Mouse (Mus musculus) midbrain, embryonic 13.5 days (tissue): ENCODE results near the gene Evi2a. TPM values are rescaled to one million over a fixed set of nuclear protein-coding genes. Genes with fewer than 3 reads are reported as not detected.
A peak's percentile ranks its signal among the peaks of the same experiment; 100 is the strongest.

Experiments
- ATAC-seq: fragments of 200-750 bp; cut with Nextera tagmentation; 2 replicates; pipeline ENCODE4 v1.8.0; 2017; ENCODE audit warnings: mild to moderate bottlenecking, moderate TSS enrichment, moderate library complexity
- H3K27ac ChIP-seq: fragments of 300-500 bp; sonication (generic); 2 replicates; pipeline ENCODE4 v1.5.1; 2015; ENCODE audit warnings: inconsistent platforms, mild to moderate bottlenecking, moderate library complexity
- H3K27me3 ChIP-seq: fragments of 300-500 bp; sonication (generic); 2 replicates; pipeline ENCODE4 v1.6.1; 2015; ENCODE audit warnings: mild to moderate bottlenecking, inconsistent platforms
- H3K36me3 ChIP-seq: fragments of 300-500 bp; sonication (generic); 2 replicates; pipeline ENCODE4 v1.6.1; 2015; ENCODE audit warnings: mild to moderate bottlenecking, inconsistent platforms
- H3K4me1 ChIP-seq: fragments of 300-500 bp; sonication (generic); replicated peaks from 2 replicates; pipeline ENCODE4 v1.6.1; 2015; ENCODE audit warnings: inconsistent platforms
- H3K4me2 ChIP-seq: fragments of 300-500 bp; sonication (generic); replicated peaks from 2 replicates; pipeline ENCODE4 v1.6.1; 2015; ENCODE audit warnings: moderate library complexity, mild to moderate bottlenecking, inconsistent platforms
- H3K4me3 ChIP-seq: fragments of 300-500 bp; sonication (generic); replicated peaks from 2 replicates; pipeline ENCODE4 v1.5.1; 2015; ENCODE audit warnings: mild to moderate bottlenecking, inconsistent platforms
- H3K9ac ChIP-seq: fragments of 300-500 bp; sonication (generic); replicated peaks from 2 replicates; pipeline ENCODE4 v1.6.1; 2015; ENCODE audit warnings: mild to moderate bottlenecking, inconsistent platforms
- H3K9me3 ChIP-seq: fragments of 300-500 bp; sonication (generic); 2 replicates; pipeline ENCODE4 v1.6.1; 2016; ENCODE audit warnings: mild to moderate bottlenecking, inconsistent platforms
- WGBS: fragments of 180-500 bp; shearing (Covaris S2); methylation state at CpG from one replicate; pipeline ENCODE4 v1.1.7; 2015; 5-methylcytosine and 5-hydroxymethylcytosine counted together
- polyA plus RNA-seq: library from polyadenylated mRNA; unstranded; fragments of >200 nt; fragmentation: Nextera tagmentation; extraction: Ambion mirVana; gene quantifications from 2 replicates; pipeline ENCODE4 v1.2.1, GENCODE M21; 2015

Evi2a gene
- polyA plus RNA-seq, 1 experiment from 2014 or later, result 2.1 TPM

GRCm38 (mm10) chr11:79522944-79523343 lies 7.5 kb downstream of the Evi2a start:
- WGBS, result 83% methylated on average over 1 of the region's 1 CpGs
- no peak for ATAC-seq

GRCm38 (mm10) chr11:79521930-79522329 lies 8.5 kb downstream of the Evi2a start:
- Histone ChIP-seq H3K4me3 (no peak overlapping the region), H3K9ac (no peak overlapping the region), H3K27me3 (no peaks in the 10 kb centered on the region), H3K27ac (no peak overlapping the region), H3K4me2 (no peak overlapping the region), H3K4me1 (0 out of 2 replicates have a peak, but pooled peaks cover 3% of the 10 kb centered on the region), H3K36me3 (peaks cover 6% of the 10 kb centered on the region; the same call in 1 of the 2 replicates), H3K9me3 (no peaks in the 10 kb centered on the region)
- no peak for ATAC-seq

More at GRCm38 (mm10) chr11:79522944-79523343, 7.5 kb downstream of the Evi2a start:
- Histone ChIP-seq H3K4me2 (no peak overlapping the region), H3K4me1 (0 out of 2 replicates have a peak, but pooled peaks cover 3% of the 10 kb centered on the region), H3K36me3 (peaks cover 6% of the 10 kb centered on the region; the same call in 1 of the 2 replicates), H3K27ac (no peak overlapping the region), H3K4me3 (no peak overlapping the region), H3K9me3 (no peaks in the 10 kb centered on the region), H3K9ac (no peak overlapping the region), H3K27me3 (no peaks in the 10 kb centered on the region)

DNA sequence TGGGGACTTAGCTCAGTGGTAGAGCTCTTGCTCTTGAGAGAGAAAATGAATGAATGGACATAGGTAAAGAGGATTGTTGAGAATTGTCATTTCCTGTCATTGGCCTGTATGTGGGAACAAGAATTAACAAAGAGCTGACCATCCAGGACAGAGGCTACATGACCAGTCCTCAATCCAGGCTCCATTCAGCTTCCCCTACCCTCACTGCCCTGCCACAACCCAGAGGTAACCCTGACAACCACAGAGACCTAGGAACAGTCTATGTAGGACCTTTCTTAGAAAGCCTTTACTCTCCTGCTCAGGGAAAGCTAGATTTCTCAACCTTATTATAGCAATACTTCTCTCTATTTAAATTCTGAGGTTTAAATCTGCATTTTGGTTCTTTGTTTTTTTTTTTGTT lies 9.6 kb downstream of the Evi2a start:
- ATAC-seq, result no peak
- Histone ChIP-seq H3K36me3 (peaks cover 6% of the 10 kb centered on the region; the same call in 1 of the 2 replicates), H3K4me1 (0 out of 2 replicates have a peak, but pooled peaks cover 3% of the 10 kb centered on the region), H3K9ac (no peak overlapping the region), H3K9me3 (no peaks in the 10 kb centered on the region), H3K4me3 (no peak overlapping the region), H3K4me2 (no peak overlapping the region), H3K27ac (no peak overlapping the region), H3K27me3 (no peaks in the 10 kb centered on the region)

DNA sequence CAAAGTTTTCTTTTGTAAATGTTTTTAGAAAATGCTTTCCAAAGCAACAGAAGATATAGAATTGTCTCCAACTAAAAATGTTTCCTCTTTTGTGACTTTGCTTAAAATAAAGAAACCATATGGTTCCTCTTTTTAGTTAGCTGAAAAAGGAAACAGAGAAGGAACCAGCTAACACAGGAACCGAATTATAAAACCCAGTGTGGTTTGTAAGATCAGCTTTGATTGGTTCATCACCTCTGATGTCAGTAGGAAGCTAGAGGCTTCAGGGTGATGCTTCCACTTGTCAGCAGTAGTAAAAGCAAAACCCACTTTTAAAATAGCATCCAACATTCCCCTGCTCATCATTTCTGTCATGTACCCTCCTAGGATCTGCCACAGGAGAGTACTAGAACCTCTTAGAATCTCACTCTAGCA lies 10.5 kb downstream of the Evi2a start:
- 0 out of 2 replicates have a peak, but pooled peaks cover 3% of the 10 kb centered on the region for H3K4me1 ChIP-seq
- no peak for ATAC-seq
- no peaks in the 10 kb centered on the region for H3K9me3 ChIP-seq
- H3K4me3 ChIP-seq, result no peak overlapping the region
- H3K36me3 ChIP-seq, result peaks cover 4% of the 10 kb centered on the region; the same call in 1 of the 2 replicates
- H3K4me2 ChIP-seq, result no peak overlapping the region
- WGBS, result 79% methylated on average over 1 of the region's 1 CpGs
- no peak overlapping the region for H3K27ac ChIP-seq
- H3K27me3 ChIP-seq, result no peaks in the 10 kb centered on the region
- no peak overlapping the region for H3K9ac ChIP-seq

GRCm38 (mm10) chr11:79519299-79519698 lies 11.1 kb downstream of the Evi2a start:
- no peaks in the 10 kb centered on the region for H3K27me3 ChIP-seq
- H3K4me2 ChIP-seq, result no peak overlapping the region
- no peak overlapping the region for H3K27ac ChIP-seq
- H3K9ac ChIP-seq, result no peak overlapping the region
- H3K4me3 ChIP-seq, result no peak overlapping the region
- H3K4me1 ChIP-seq, result 0 out of 2 replicates have a peak, but pooled peaks cover 3% of the 10 kb centered on the region
- WGBS, result 85% methylated on average over 6 of the region's 6 CpGs
- no peaks in the 10 kb centered on the region for H3K36me3 ChIP-seq
- ATAC-seq, result no peak
- no peaks in the 10 kb centered on the region for H3K9me3 ChIP-seq

DNA sequence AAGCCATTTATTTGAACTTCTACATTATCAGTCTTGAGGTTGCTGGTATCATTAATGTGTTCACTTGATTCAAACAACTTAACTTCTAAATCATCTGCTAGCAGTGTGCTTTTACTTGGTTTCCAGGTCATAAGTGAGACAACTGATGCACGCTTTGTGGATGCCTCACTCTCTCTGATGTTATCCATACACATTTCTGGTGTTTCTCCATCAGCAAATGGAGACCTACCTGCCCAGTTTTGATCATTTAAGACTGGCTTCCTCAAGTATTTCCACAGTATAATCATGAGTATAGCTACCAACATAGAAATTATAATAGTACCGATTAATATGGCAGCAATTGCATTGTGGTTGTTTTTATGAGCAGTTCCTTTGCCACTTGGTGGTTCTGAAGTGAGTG lies 14.6 kb downstream of the Evi2a start:
- no peak for ATAC-seq
- no peaks in the 10 kb centered on the region for H3K27me3 ChIP-seq
- no peak overlapping the region for H3K4me3 ChIP-seq
- no peaks in the 10 kb centered on the region for H3K36me3 ChIP-seq
- 0 out of 2 replicates have a peak, but pooled peaks cover 3% of the 10 kb centered on the region for H3K4me1 ChIP-seq
- H3K27ac ChIP-seq, result no peak overlapping the region
- 98% methylated on average over 2 of the region's 2 CpGs for WGBS
- no peak overlapping the region for H3K4me2 ChIP-seq
- H3K9me3 ChIP-seq, result no peaks in the 10 kb centered on the region
- H3K9ac ChIP-seq, result no peak overlapping the region

GRCm38 (mm10) chr11:79515331-79515730 lies 15.1 kb downstream of the Evi2a start:
- ATAC-seq, result no peak
- no peaks in the 10 kb centered on the region for H3K9me3 ChIP-seq
- H3K4me1 ChIP-seq, result 0 out of 2 replicates have a peak, but pooled peaks cover 3% of the 10 kb centered on the region
- no peak overlapping the region for H3K27ac ChIP-seq
- H3K4me3 ChIP-seq, result no peak overlapping the region
- H3K4me2 ChIP-seq, result no peak overlapping the region
- H3K36me3 ChIP-seq, result no peaks in the 10 kb centered on the region
- no peak overlapping the region for H3K9ac ChIP-seq
- WGBS, result 88% methylated on average over 6 of the region's 6 CpGs
- no peaks in the 10 kb centered on the region for H3K27me3 ChIP-seq

DNA sequence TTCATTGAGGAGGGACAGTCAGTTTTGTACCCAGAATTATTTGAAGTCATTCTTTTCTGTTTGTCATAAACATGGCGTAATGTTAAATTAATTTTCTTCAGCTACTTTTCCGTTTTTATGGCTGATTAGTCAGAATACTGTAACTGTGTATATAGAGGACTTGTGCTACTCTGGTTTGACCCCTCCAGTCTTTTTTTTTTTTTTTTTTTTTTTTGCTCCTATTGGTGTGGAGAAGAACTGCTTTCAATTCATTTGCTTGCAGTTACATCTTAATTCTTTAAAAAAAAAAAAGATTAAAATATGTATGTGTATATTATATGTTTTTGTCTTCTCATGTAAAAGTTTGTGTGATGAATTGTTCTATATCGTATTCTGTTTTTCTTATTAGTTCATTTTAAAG lies 18.4 kb downstream of the Evi2a start:
- no peaks in the 10 kb centered on the region for H3K27me3 ChIP-seq
- H3K9ac ChIP-seq, result no peak overlapping the region
- H3K4me2 ChIP-seq, result no peak overlapping the region
- H3K4me1 ChIP-seq, result no peaks in the 10 kb centered on the region
- WGBS, result 95% methylated on average over 3 of the region's 3 CpGs
- no peak overlapping the region for H3K27ac ChIP-seq
- no peaks in the 10 kb centered on the region for H3K9me3 ChIP-seq
- H3K36me3 ChIP-seq, result no peaks in the 10 kb centered on the region
- H3K4me3 ChIP-seq, result no peak overlapping the region
- ATAC-seq, result no peak

DNA sequence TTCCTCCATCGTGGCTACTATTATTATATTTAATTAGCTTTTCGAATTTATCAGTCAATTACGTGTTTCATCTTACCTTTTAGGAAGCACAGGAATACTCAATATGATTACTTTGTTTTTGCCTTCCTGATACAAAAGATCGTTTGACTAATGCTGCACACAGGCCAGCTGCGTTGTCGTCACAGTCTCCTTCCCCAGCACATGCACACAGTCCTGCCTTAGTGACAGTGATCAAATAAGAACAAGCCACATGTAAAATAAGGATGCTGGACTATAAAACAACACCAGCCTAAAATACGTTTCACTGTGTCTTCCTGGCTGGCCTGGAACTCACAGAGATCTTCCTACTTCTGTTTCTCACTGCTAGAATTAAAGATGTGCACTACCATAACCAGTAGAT lies 25.9 kb downstream of the Evi2a start:
- H3K9me3 ChIP-seq, result no peaks in the 10 kb centered on the region
- ATAC-seq, result no peak
- no peak overlapping the region for H3K27ac ChIP-seq
- H3K4me1 ChIP-seq, result peaks cover 16% of the 10 kb centered on the region
- 66% methylated on average over 7 of the region's 7 CpGs for WGBS
- no peak overlapping the region for H3K4me2 ChIP-seq
- H3K9ac ChIP-seq, result no peak overlapping the region
- H3K36me3 ChIP-seq, result no peaks in the 10 kb centered on the region
- H3K27me3 ChIP-seq, result no peaks in the 10 kb centered on the region
- H3K4me3 ChIP-seq, result no peak overlapping the region

- peak; percentile 55; the same call in 1 of the 2 replicates for ATAC-seq
- H3K4me2 ChIP-seq, result peak within 1 kb of the TSS; percentile 20; the same call in 1 of the 2 replicates
- H3K4me3 ChIP-seq, result no peak within 1 kb of the TSS
- 17% methylated on average over 8 of the region's 8 CpGs for WGBS
- H3K4me1 ChIP-seq, result peaks cover 16% of the 10 kb centered on the region
- no peaks in the 10 kb centered on the region for H3K36me3 ChIP-seq
- no peaks in the 10 kb centered on the region for H3K9me3 ChIP-seq
- H3K9ac ChIP-seq, result no peak within 1 kb of the TSS
- H3K27me3 ChIP-seq, result no peaks in the 10 kb centered on the region
- peak within 1 kb of the TSS; percentile 58 for H3K27ac ChIP-seq
Observed at GRCm38 (mm10) chr11:79503845-79504244, 26.6 kb downstream of the Evi2a start, which contains the start of gene Omg. Gene Omg (minus strand): TSS chr11:79504084.

DNA sequence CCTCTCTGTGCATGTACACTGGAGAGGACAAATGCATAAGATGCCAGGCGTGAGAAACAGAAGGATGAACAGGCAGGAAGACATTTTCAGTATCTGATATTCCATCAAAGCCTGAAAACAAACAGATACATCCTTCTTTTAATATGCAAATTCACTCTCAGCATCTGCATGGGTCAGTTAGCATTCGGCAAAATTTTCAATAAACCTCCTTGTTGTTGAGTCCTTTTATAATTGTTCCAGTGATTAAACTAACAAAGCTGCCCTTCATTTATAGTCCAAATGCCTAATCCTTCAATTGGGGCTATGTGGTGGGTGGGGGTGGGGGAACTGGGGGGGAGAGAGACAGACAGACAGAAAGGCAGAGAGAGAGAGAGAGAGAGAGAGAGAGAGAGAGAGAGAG lies 27.5 kb downstream of the Evi2a start:
- no peak for ATAC-seq
- Histone ChIP-seq H3K9me3 (no peaks in the 10 kb centered on the region), H3K4me3 (no peak overlapping the region), H3K27ac (peak overlapping the region; percentile 64; the same call in 1 of the 2 replicates), H3K9ac (no peak overlapping the region), H3K36me3 (no peaks in the 10 kb centered on the region), H3K27me3 (no peaks in the 10 kb centered on the region), H3K4me2 (no peak overlapping the region), H3K4me1 (peaks cover 16% of the 10 kb centered on the region)
- WGBS, result 19% methylated on average over 2 of the region's 2 CpGs

GRCm38 (mm10) chr11:79494976-79495800 lies 35.2 kb downstream of the Evi2a start:
- WGBS, result 74% methylated on average over 10 of the region's 10 CpGs
- Histone ChIP-seq H3K9me3 (no peaks in the 10 kb centered on the region), H3K27me3 (no peaks in the 10 kb centered on the region), H3K4me3 (no peak overlapping the region), H3K4me1 (no peaks in the 10 kb centered on the region), H3K36me3 (peaks cover 3% of the 10 kb centered on the region), H3K9ac (no peak overlapping the region), H3K27ac (no peak overlapping the region), H3K4me2 (no peak overlapping the region)
- no peak for ATAC-seq
